Mouse (Mus musculus) right cerebral cortex, postnatal 14 days (tissue): ENCODE measurements around the gene Gm19965.

Source experiments
- DNase-seq: peaks from one replicate; pipeline ENCODE4 v3.0.0; 2022

The Gm19965 gene

DNA sequence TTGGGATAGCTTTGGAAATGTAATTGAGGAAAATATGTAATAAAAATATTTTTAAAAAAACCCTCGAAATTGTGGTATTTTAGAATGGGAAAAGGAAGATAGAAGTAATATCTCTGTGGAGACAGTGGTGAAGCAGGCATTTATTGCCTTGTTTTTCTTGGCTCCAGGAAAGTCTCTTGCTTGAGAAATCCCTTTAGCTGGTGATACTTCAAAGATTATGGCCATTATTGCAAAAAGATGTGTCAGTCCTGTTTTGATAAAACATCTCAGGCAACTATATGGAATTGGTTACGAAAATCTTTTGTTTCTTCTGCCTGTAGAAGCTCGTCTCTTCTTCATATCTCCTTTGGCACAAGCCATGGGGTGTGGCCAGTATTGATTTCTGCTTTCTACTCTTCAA, at the start of gene Gm19965:
TSS of gene Gm19965 (plus strand) at position 301 of the 400 bp plus-strand sequence.
- DNase-seq: no peak

DNA sequence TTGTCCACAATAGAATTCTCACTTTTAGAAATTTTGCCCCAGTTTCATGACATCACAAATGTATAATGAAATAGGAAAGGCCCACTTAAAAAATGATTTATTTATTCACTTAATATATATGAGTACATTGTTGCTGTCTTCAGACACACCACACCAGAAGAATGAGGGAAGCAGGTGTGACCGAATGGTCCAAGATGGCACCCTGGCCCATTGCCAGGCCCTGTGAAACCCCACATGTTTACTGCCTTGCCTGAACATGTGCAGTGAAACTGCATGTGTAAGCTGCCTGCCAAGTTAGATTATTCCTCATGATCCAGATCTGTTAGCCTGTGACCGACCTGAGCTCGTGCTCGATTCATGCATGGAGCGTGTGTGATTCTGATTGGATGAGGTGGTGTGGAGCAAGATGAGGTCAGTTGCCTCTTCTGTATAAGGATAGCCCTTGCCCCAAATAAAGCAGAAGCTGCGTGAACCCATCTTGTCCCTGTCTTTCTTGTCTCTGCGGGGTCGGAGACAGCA, 20.3 kb upstream of the Gm19965 start:
- DNase-seq: no peak
